Comparison of ENCODE assay signal across 17 mouse cellular contexts in the genomic region with DNA sequence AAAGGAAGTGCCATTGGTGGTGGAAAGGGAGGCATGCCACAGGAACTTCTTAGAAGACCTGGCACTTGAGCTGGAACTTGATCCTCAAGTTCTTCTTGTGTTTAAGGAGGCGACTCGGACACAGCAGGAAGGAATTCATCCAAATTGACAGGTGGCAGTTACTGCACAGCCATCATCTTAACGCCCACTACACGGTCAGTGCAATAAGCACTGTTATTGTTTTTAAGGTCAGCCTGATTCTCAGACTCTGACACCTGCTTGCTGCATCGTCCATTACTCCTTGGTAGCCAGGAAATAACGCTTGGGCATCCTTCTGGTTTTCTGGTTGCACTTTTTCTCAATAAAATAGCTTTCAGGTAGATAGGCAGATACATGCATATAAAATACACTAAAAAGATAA.
"Had no signal": no experiment of that assay in that cellular context is flagged by ENCODE, and none has a peak within 500 bp of the region (broad histone marks: within the 10 kb centered on the region; RNA-seq: fewer than 3 reads in every experiment).

No protein-coding gene starts in this region.

- H3K27ac ChIP-seq: lung, embryonic 15.5 days; macrophage; midbrain, embryonic 13.5 days; midbrain, embryonic 15.5 days; neural tube, embryonic 12.5 days; stomach, embryonic 15.5 days; stomach, postnatal 0 days had no signal

- H3K4me2 ChIP-seq: lung, embryonic 15.5 days; midbrain, embryonic 11.5 days; midbrain, embryonic 13.5 days; midbrain, embryonic 15.5 days; neural tube, embryonic 12.5 days; stomach, embryonic 15.5 days had no signal

- DNase-seq: lung, adult 2 months; lung, postnatal 14 days; lung, postnatal 36 days; right cerebral cortex, postnatal 14 days; thymus, adult 2 months; thymus, postnatal 25 days; thymus, postnatal 4 days had no signal

- H3K4me1 ChIP-seq: lung, embryonic 15.5 days; megakaryocyte, embryonic 14.5 days; midbrain, embryonic 13.5 days; midbrain, embryonic 15.5 days; neural tube, embryonic 12.5 days; stomach, embryonic 15.5 days had no signal

- H3K4me3 ChIP-seq: lung, embryonic 15.5 days; megakaryocyte, embryonic 14.5 days; midbrain, embryonic 13.5 days; midbrain, embryonic 15.5 days; neural tube, embryonic 12.5 days; stomach, embryonic 15.5 days had no signal

- H3K36me3 ChIP-seq: lung, embryonic 15.5 days; midbrain, embryonic 13.5 days; midbrain, embryonic 15.5 days; neural tube, embryonic 12.5 days; stomach, embryonic 15.5 days had no signal

- H3K27me3 ChIP-seq: lung, embryonic 15.5 days; midbrain, embryonic 13.5 days; midbrain, embryonic 15.5 days; neural tube, embryonic 12.5 days; stomach, embryonic 15.5 days had no signal

- H3K9ac ChIP-seq: lung, embryonic 15.5 days; midbrain, embryonic 13.5 days; midbrain, embryonic 15.5 days; neural tube, embryonic 12.5 days; stomach, embryonic 15.5 days had no signal

- ATAC-seq: lung, postnatal 0 days; midbrain, embryonic 13.5 days; midbrain, embryonic 15.5 days had no signal

- H3K9me3 ChIP-seq: lung, embryonic 15.5 days; midbrain, embryonic 13.5 days; midbrain, embryonic 15.5 days; neural tube, embryonic 12.5 days; stomach, embryonic 15.5 days had no signal
